Mouse (Mus musculus) hindbrain, embryonic 11.5 days (tissue): ENCODE results near the gene Pgghg. TPM values are rescaled to one million over a fixed set of nuclear protein-coding genes. Genes with fewer than 3 reads are reported as not detected.
A peak's percentile ranks its signal among the peaks of the same experiment; 100 is the strongest.

Experiments
- ATAC-seq: fragments of 200-750 bp; cut with Nextera tagmentation; 2 replicates; pipeline ENCODE4 v1.8.0; 2017; ENCODE audit warnings: mild to moderate bottlenecking, moderate TSS enrichment, moderate library complexity; ENCODE audit not compliant: low FRiP score
- DNase-seq: peaks from one replicate; pipeline ENCODE4 v3.0.0-alpha.2; 2015; ENCODE audit warnings: low spot score
- H3K27ac ChIP-seq: fragments of 300-500 bp; sonication (generic); 2 replicates; pipeline ENCODE4 v1.5.1; 2014; ENCODE audit warnings: mild to moderate bottlenecking, low read depth, low read length
- H3K27me3 ChIP-seq: fragments of 300-500 bp; sonication (generic); 2 replicates; pipeline ENCODE4 v1.6.1; 2014; ENCODE audit warnings: mild to moderate bottlenecking, low read length, moderate library complexity, mixed read lengths; ENCODE audit not compliant: control insufficient read depth, insufficient read depth
- H3K36me3 ChIP-seq: fragments of 300-500 bp; sonication (generic); 2 replicates; pipeline ENCODE4 v1.6.1; 2014; ENCODE audit warnings: mild to moderate bottlenecking, low read length, moderate library complexity, mixed read lengths; ENCODE audit not compliant: control insufficient read depth, insufficient read depth
- H3K4me1 ChIP-seq: fragments of 300-500 bp; sonication (generic); replicated peaks from 2 replicates; pipeline ENCODE4 v1.6.1; 2014; ENCODE audit warnings: low read length, mixed read lengths; ENCODE audit not compliant: control insufficient read depth, insufficient read depth
- H3K4me2 ChIP-seq: fragments of 300-500 bp; sonication (generic); replicated peaks from 2 replicates; pipeline ENCODE4 v1.6.1; 2014; ENCODE audit warnings: mild to moderate bottlenecking, low read depth, low read length
- H3K4me3 ChIP-seq: fragments of 300-500 bp; sonication (generic); 2 replicates; pipeline ENCODE4 v1.5.1; 2014; ENCODE audit warnings: low read depth, low read length
- H3K9ac ChIP-seq: fragments of 300-500 bp; sonication (generic); 2 replicates; pipeline ENCODE4 v1.6.1; 2014; ENCODE audit warnings: low read depth, low read length
- H3K9me3 ChIP-seq: fragments of 300-500 bp; sonication (generic); 2 replicates; pipeline ENCODE4 v1.6.1; 2016; ENCODE audit warnings: low read length; ENCODE audit not compliant: control insufficient read depth
- WGBS: fragments of 180-500 bp; shearing (Covaris S2); extraction: QIAGEN DNeasy Blood & Tissue Kit; methylation state at CpG from one replicate; pipeline ENCODE4 v1.1.7; 2014; 5-methylcytosine and 5-hydroxymethylcytosine counted together
- polyA plus RNA-seq: library from polyadenylated mRNA; unstranded; fragments of >200 nt; fragmentation: Nextera tagmentation; extraction: Ambion mirVana; gene quantifications from 2 replicates; pipeline ENCODE4 v1.2.1, GENCODE M21; 2014

The Pgghg gene
- polyA plus RNA-seq, 1 experiment from 2014 or later: 9.7 TPM

GRCm38 (mm10) chr7:140920418-140921029 lies 20.7 kb upstream of the Pgghg start, which contains the start of gene Nlrp6:
Nlrp6 (plus strand) TSS chr7:140920902.
- Histone ChIP-seq H3K9me3 (no peaks in the 10 kb centered on the region), H3K27me3 (peaks cover 48% of the 10 kb centered on the region), H3K4me3 (no peak within 1 kb of the TSS), H3K27ac (no peak within 1 kb of the TSS), H3K4me2 (no peak within 1 kb of the TSS), H3K9ac (no peak within 1 kb of the TSS), H3K4me1 (peaks cover 3% of the 10 kb centered on the region; the same call in 1 of the 2 replicates), H3K36me3 (no peaks in the 10 kb centered on the region)
- WGBS: 81% methylated on average over 8 of the region's 8 CpGs
- ATAC-seq (no peak), DNase-seq (no peak)

GRCm38 (mm10) chr7:140921225-140921975 lies 19.8 kb upstream of the Pgghg start:
- H3K27me3 ChIP-seq: peaks cover 48% of the 10 kb centered on the region
- no peak overlapping the region for H3K27ac ChIP-seq
- 30% methylated on average over 22 of the region's 22 CpGs for WGBS
- peak; percentile 12 for DNase-seq
- H3K4me1 ChIP-seq: peaks cover 3% of the 10 kb centered on the region; the same call in 1 of the 2 replicates
- no peak for ATAC-seq
- no peaks in the 10 kb centered on the region for H3K36me3 ChIP-seq
- H3K9ac ChIP-seq: no peak overlapping the region
- H3K9me3 ChIP-seq: no peaks in the 10 kb centered on the region
- H3K4me3 ChIP-seq: no peak overlapping the region
- H3K4me2 ChIP-seq: no peak overlapping the region

GRCm38 (mm10) chr7:140922398-140923069 lies 18.7 kb upstream of the Pgghg start:
- DNase-seq (peak; percentile 52), ATAC-seq (no peak)
- WGBS: 1% methylated on average over 49 of the region's 49 CpGs
- peaks cover 3% of the 10 kb centered on the region; the same call in 1 of the 2 replicates for H3K4me1 ChIP-seq
- H3K9ac ChIP-seq: peak overlapping the region; percentile 15
- H3K36me3 ChIP-seq: no peaks in the 10 kb centered on the region
- H3K4me3 ChIP-seq: peak overlapping the region; percentile 40
- no peak overlapping the region for H3K27ac ChIP-seq
- peak overlapping the region; percentile 64 for H3K4me2 ChIP-seq
- H3K27me3 ChIP-seq: peaks cover 48% of the 10 kb centered on the region
- H3K9me3 ChIP-seq: no peaks in the 10 kb centered on the region

- no peaks in the 10 kb centered on the region for H3K9me3 ChIP-seq
- DNase-seq: peak; percentile 11
- H3K27me3 ChIP-seq: peaks cover 48% of the 10 kb centered on the region
- H3K27ac ChIP-seq: no peak overlapping the region
- no peak overlapping the region; the same call in 1 of the 2 replicates for H3K9ac ChIP-seq
- H3K4me2 ChIP-seq: peak overlapping the region; percentile 64
- peaks cover 3% of the 10 kb centered on the region; the same call in 1 of the 2 replicates for H3K4me1 ChIP-seq
- no peaks in the 10 kb centered on the region for H3K36me3 ChIP-seq
- 25% methylated on average over 30 of the region's 30 CpGs for WGBS
- peak overlapping the region; percentile 40 for H3K4me3 ChIP-seq
- no peak for ATAC-seq
Observed at GRCm38 (mm10) chr7:140923070-140923775, 18.0 kb upstream of the Pgghg start.

GRCm38 (mm10) chr7:140927181-140927580 lies 14.0 kb upstream of the Pgghg start:
- Histone ChIP-seq H3K27me3 (peaks cover 25% of the 10 kb centered on the region), H3K9ac (no peak overlapping the region), H3K4me2 (no peak overlapping the region), H3K9me3 (no peaks in the 10 kb centered on the region), H3K36me3 (no peaks in the 10 kb centered on the region), H3K4me1 (peaks cover 3% of the 10 kb centered on the region; the same call in 1 of the 2 replicates), H3K27ac (no peak overlapping the region), H3K4me3 (no peak overlapping the region)
- 87% methylated on average over 6 of the region's 6 CpGs for WGBS
- DNase-seq (no peak), ATAC-seq (no peak)

GRCm38 (mm10) chr7:140938436-140938835 lies 2.8 kb upstream of the Pgghg start:
- Histone ChIP-seq H3K36me3 (no peaks in the 10 kb centered on the region), H3K4me1 (no peaks in the 10 kb centered on the region), H3K27me3 (no peaks in the 10 kb centered on the region; the same call in 1 of the 2 replicates), H3K9me3 (no peaks in the 10 kb centered on the region), H3K27ac (no peak overlapping the region), H3K4me2 (no peak overlapping the region), H3K9ac (no peak overlapping the region), H3K4me3 (no peak overlapping the region)
- WGBS: 37% methylated on average over 3 of the region's 3 CpGs
- ATAC-seq (no peak), DNase-seq (no peak)

- no peaks in the 10 kb centered on the region for H3K9me3 ChIP-seq
- ATAC-seq (no peak), DNase-seq (no peak)
- H3K9ac ChIP-seq: no peak overlapping the region
- H3K4me3 ChIP-seq: no peak overlapping the region
- WGBS: 18% methylated on average over 2 of the region's 2 CpGs
- no peaks in the 10 kb centered on the region for H3K4me1 ChIP-seq
- no peaks in the 10 kb centered on the region for H3K36me3 ChIP-seq
- no peak overlapping the region for H3K27ac ChIP-seq
- H3K4me2 ChIP-seq: no peak overlapping the region
- H3K27me3 ChIP-seq: no peaks in the 10 kb centered on the region; the same call in 1 of the 2 replicates
Observed at GRCm38 (mm10) chr7:140938896-140939295, 2.3 kb upstream of the Pgghg start.

- Histone ChIP-seq H3K4me2 (no peak overlapping the region), H3K9ac (no peak overlapping the region), H3K36me3 (no peaks in the 10 kb centered on the region), H3K27ac (no peak overlapping the region), H3K4me3 (no peak overlapping the region), H3K9me3 (no peaks in the 10 kb centered on the region), H3K27me3 (no peaks in the 10 kb centered on the region; the same call in 1 of the 2 replicates), H3K4me1 (no peaks in the 10 kb centered on the region)
- WGBS: 11% methylated on average over 8 of the region's 8 CpGs
- DNase-seq: peak; percentile 46
- ATAC-seq: no peak
Observed at GRCm38 (mm10) chr7:140939669-140940171, 1.5 kb upstream of the Pgghg start.
